Mouse (Mus musculus): ENCODE measurements around the gene Frmd6. TPM values are rescaled to one million over a fixed set of nuclear protein-coding genes. Genes with fewer than 3 reads are reported as not detected.

The Frmd6 gene
- polyA plus RNA-seq, 2 experiments, result 1.9 to 2.6 TPM

- H3K4me3 ChIP-seq (ENCODE audit: insufficient read depth in 1 of 2, low read depth in 2 of 2, low read length in 2 of 2), result no peak overlapping the region
- H3K36me3 ChIP-seq (replicated peaks; ENCODE audit: control insufficient read depth, insufficient read depth, low read depth), result no peaks in the 10 kb centered on the region
- H3K4me2 ChIP-seq (ENCODE audit: low read depth), result no peak overlapping the region
- no peaks in the 10 kb centered on the region for H3K27me3 ChIP-seq (ENCODE audit: control insufficient read depth, insufficient read depth, low read length)
- H3K27ac ChIP-seq, result no peak overlapping the region
- no peak for TF ChIP-seq CTCF (IDR thresholded peaks at IDR 0.05; ENCODE audit: low read depth)
- TF ChIP-seq EP300 (IDR thresholded peaks at IDR 0.05; ENCODE audit: low read depth), result no peak
- WGBS (ENCODE audit: insufficient replicate concordance), result 63% methylated on average over 7 of the region's 7 CpGs
- no peaks in the 10 kb centered on the region for H3K9me3 ChIP-seq (ENCODE audit: control insufficient read depth, low read length)
- H3K9ac ChIP-seq (replicated peaks), result no peak overlapping the region
- ATAC-seq (ENCODE audit: insufficient read depth), result no peak
- no peaks in the 10 kb centered on the region for H3K4me1 ChIP-seq (replicated peaks; ENCODE audit: control insufficient read depth in 2 of 2, insufficient read depth in 2 of 2, low read length in 1 of 2)
- DNase-seq (ENCODE audit: low read depth in 3 of 3, low spot score in 3 of 3), result no peak
These were observed 38.0 kb downstream of the Frmd6 start for GRCm38 (mm10) chr12:70863281-70863680.

GRCm38 (mm10) chr12:70867780-70868179 lies 42.5 kb downstream of the Frmd6 start:
- H3K4me1 ChIP-seq (replicated peaks; ENCODE audit: control insufficient read depth in 2 of 2, insufficient read depth in 2 of 2, low read length in 1 of 2), result no peaks in the 10 kb centered on the region
- WGBS (ENCODE audit: insufficient replicate concordance), result 56% methylated on average over 3 of the region's 3 CpGs
- ATAC-seq (ENCODE audit: insufficient read depth), result no peak
- no peak for DNase-seq (ENCODE audit: low read depth in 3 of 3, low spot score in 3 of 3)
- no peak overlapping the region for H3K27ac ChIP-seq
- TF ChIP-seq CTCF (IDR thresholded peaks at IDR 0.05; ENCODE audit: low read depth), result no peak
- no peaks in the 10 kb centered on the region for H3K9me3 ChIP-seq (ENCODE audit: control insufficient read depth, low read length)
- no peaks in the 10 kb centered on the region for H3K27me3 ChIP-seq (ENCODE audit: control insufficient read depth, insufficient read depth, low read length)
- H3K4me3 ChIP-seq (ENCODE audit: insufficient read depth in 1 of 2, low read depth in 2 of 2, low read length in 2 of 2), result no peak overlapping the region
- no peaks in the 10 kb centered on the region for H3K36me3 ChIP-seq (replicated peaks; ENCODE audit: control insufficient read depth, insufficient read depth, low read depth)
- H3K9ac ChIP-seq (replicated peaks), result no peak overlapping the region
- H3K4me2 ChIP-seq (ENCODE audit: low read depth), result no peak overlapping the region

- DNase-seq (ENCODE audit: low read depth in 3 of 3, low spot score in 3 of 3) (no peak), ATAC-seq (ENCODE audit: insufficient read depth) (no peak)
- no peaks in the 10 kb centered on the region for H3K36me3 ChIP-seq (replicated peaks; ENCODE audit: control insufficient read depth, insufficient read depth, low read depth)
- no peak overlapping the region for H3K4me3 ChIP-seq (ENCODE audit: insufficient read depth in 1 of 2, low read depth in 2 of 2, low read length in 2 of 2)
- no peaks in the 10 kb centered on the region for H3K4me1 ChIP-seq (replicated peaks; ENCODE audit: control insufficient read depth in 2 of 2, insufficient read depth in 2 of 2, low read length in 1 of 2)
- no peak overlapping the region for H3K4me2 ChIP-seq (ENCODE audit: low read depth)
- 65% methylated on average over 7 of the region's 7 CpGs for WGBS (ENCODE audit: insufficient replicate concordance)
- H3K9me3 ChIP-seq (ENCODE audit: control insufficient read depth, low read length), result no peaks in the 10 kb centered on the region
- no peak for TF ChIP-seq EP300 (IDR thresholded peaks at IDR 0.05; ENCODE audit: low read depth)
- no peak for TF ChIP-seq CTCF (IDR thresholded peaks at IDR 0.05; ENCODE audit: low read depth)
- H3K9ac ChIP-seq (replicated peaks), result no peak overlapping the region
- no peak overlapping the region for H3K27ac ChIP-seq
- H3K27me3 ChIP-seq (ENCODE audit: control insufficient read depth, insufficient read depth, low read length), result no peaks in the 10 kb centered on the region
These were observed 43.1 kb downstream of the Frmd6 start for GRCm38 (mm10) chr12:70868190-70868987.

GRCm38 (mm10) chr12:70868988-70869291 lies 43.6 kb downstream of the Frmd6 start:
- Histone ChIP-seq H3K36me3 (replicated peaks; ENCODE audit: control insufficient read depth, insufficient read depth, low read depth) (no peaks in the 10 kb centered on the region), H3K27ac (no peak overlapping the region), H3K9me3 (ENCODE audit: control insufficient read depth, low read length) (no peaks in the 10 kb centered on the region), H3K4me1 (replicated peaks; ENCODE audit: control insufficient read depth in 2 of 2, insufficient read depth in 2 of 2, low read length in 1 of 2) (no peaks in the 10 kb centered on the region), H3K4me2 (ENCODE audit: low read depth) (no peak overlapping the region), H3K9ac (replicated peaks) (no peak overlapping the region), H3K27me3 (ENCODE audit: control insufficient read depth, insufficient read depth, low read length) (no peaks in the 10 kb centered on the region), H3K4me3 (ENCODE audit: insufficient read depth in 1 of 2, low read depth in 2 of 2, low read length in 2 of 2) (no peak overlapping the region)
- 68% methylated on average over 9 of the region's 9 CpGs for WGBS (ENCODE audit: insufficient replicate concordance)
- no peak for ATAC-seq (ENCODE audit: insufficient read depth)
- TF ChIP-seq CTCF (IDR thresholded peaks at IDR 0.05; ENCODE audit: low read depth) (no peak), EP300 (IDR thresholded peaks at IDR 0.05; ENCODE audit: low read depth) (no peak)
- DNase-seq (ENCODE audit: low read depth in 3 of 3, low spot score in 3 of 3), result no peak

- Histone ChIP-seq H3K36me3 (replicated peaks; ENCODE audit: control insufficient read depth, insufficient read depth, low read depth) (no peaks in the 10 kb centered on the region), H3K27me3 (ENCODE audit: control insufficient read depth, insufficient read depth, low read length) (no peaks in the 10 kb centered on the region), H3K9ac (replicated peaks) (no peak overlapping the region), H3K27ac (no peak overlapping the region), H3K4me2 (ENCODE audit: low read depth) (no peak overlapping the region), H3K4me3 (ENCODE audit: insufficient read depth in 1 of 2, low read depth in 2 of 2, low read length in 2 of 2) (no peak overlapping the region), H3K9me3 (ENCODE audit: control insufficient read depth, low read length) (no peaks in the 10 kb centered on the region), H3K4me1 (replicated peaks; ENCODE audit: control insufficient read depth in 2 of 2, insufficient read depth in 2 of 2, low read length in 1 of 2) (no peaks in the 10 kb centered on the region)
- DNase-seq (ENCODE audit: low read depth in 3 of 3, low spot score in 3 of 3) (no peak), ATAC-seq (ENCODE audit: insufficient read depth) (no peak)
- no peak for TF ChIP-seq EP300 (IDR thresholded peaks at IDR 0.05; ENCODE audit: low read depth)
- no peak for TF ChIP-seq CTCF (IDR thresholded peaks at IDR 0.05; ENCODE audit: low read depth)
- 53% methylated on average over 6 of the region's 6 CpGs for WGBS (ENCODE audit: insufficient replicate concordance)
These were observed 48.2 kb downstream of the Frmd6 start for GRCm38 (mm10) chr12:70873544-70873943.
